Mouse (Mus musculus): ENCODE data around the gene Sufu. TPM values are rescaled to one million over a fixed set of nuclear protein-coding genes. Genes with fewer than 3 reads are reported as not detected.

Gene Sufu
- polyA plus RNA-seq, 1 experiment from 2014 or later = 33.2 TPM

DNA sequence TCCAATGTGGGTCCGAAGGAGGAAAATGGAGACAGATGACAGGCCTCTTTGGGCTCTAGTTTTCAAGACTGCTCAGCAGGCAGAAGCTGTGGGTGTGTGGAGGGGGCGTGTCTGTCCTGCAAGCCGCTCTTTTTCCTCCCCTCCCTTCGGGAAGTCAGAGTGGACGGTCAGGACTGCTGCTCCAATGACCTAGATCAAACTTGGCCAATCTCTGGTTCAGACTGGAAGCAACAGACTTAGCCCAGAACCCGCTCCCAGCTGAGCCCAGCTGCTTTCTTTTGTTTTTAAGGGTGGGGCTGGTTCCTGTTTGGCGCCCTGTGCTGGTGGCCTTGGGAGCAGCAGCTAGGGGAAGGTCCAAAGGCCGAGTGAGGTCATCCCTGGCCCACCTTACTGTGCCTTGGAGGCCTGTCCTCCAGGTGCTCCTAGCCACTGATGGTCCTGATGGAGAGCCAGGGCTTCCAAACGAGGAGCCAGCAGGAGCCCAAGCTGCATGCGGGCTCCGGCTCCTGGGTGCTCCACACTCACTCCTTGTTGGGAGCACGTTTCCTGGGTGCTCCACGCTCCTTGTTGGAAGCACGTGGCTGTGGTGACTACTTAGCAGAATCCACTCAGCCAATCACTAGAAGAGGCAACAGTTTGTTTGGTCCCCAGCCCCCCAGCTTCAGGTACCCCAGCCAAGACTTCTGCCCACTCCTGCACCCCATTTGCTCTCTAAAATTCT, 128.1 kb downstream of the Sufu start:
- no peak for ATAC-seq (ENCODE audit: low FRiP score)

DNA sequence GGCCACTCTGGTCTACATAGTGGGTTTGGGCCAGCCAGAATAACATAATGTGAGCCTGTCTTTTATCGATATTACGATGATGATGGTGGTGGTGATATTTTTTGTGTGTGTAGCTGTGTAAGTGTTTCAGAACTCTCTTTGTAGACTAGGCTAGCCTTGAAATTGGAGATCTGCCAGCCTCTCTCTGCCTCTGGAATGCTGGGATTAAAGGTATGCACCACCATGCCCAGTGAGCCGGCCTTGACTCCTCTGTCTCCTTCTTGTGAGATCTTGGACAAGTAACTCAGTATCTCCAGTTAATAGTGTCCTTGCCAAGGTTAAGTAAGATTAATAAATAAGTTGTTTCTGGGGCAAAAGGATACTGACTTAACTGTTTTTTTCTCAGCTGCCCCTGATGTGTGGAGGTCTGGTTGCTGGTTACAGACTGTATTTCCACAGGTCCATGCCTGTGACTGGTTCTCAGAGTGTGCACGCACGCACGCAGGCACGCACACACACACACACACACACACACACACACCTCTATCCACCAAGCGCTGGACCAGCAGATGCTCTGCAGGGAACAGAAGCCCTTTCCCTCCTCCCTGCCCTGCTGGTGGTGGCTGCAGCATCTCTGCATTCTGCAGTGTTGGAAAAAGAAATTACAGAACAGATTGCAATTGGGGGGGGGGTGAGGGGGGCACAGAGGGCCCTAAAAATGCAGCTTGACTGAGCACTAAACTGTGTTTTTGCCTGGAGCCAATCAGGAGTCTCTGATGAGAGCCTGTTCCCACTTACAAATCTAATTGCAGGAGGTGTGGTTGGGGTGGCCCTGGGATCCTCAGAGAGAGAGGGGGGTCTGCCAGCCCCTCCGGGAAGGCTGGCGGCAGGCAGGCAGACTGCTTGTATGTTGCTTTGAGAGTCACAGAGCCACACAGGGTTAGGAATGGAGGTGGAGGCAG, 129.3 kb downstream of the Sufu start:
- H3K4me2 ChIP-seq (replicated peaks; ENCODE audit: low read depth, low read length) = no peak overlapping the region
- no peak overlapping the region for H3K27ac ChIP-seq (ENCODE audit: low read depth, low read length)
- peak; percentile 21 for DNase-seq (ENCODE audit: low spot score)
- whole genome bisulfite sequencing = 42% methylated on average over 10 of the region's 10 CpGs
- peaks cover 49% of the 10 kb centered on the region for H3K4me1 ChIP-seq (replicated peaks; ENCODE audit: control insufficient read depth, insufficient read depth, low read length)
- H3K9ac ChIP-seq (ENCODE audit: low read depth, low read length) = no peak overlapping the region
- H3K9me3 ChIP-seq (ENCODE audit: control insufficient read depth, low read length) = no peaks in the 10 kb centered on the region
- ATAC-seq (ENCODE audit: low FRiP score) = no peak
- no peak overlapping the region for H3K4me3 ChIP-seq (ENCODE audit: low read depth, low read length)
- no peaks in the 10 kb centered on the region for H3K36me3 ChIP-seq (ENCODE audit: control insufficient read depth, insufficient read depth, low read length)
- no peaks in the 10 kb centered on the region for H3K27me3 ChIP-seq (ENCODE audit: control insufficient read depth, insufficient read depth, low read length)

More for the DNA sequence above, 128.1 kb downstream of the Sufu start:
- Histone ChIP-seq H3K9ac (ENCODE audit: low read depth, low read length) (0 out of 2 replicates have a peak overlapping the region, but pooled peaks have one; percentile 42), H3K4me1 (replicated peaks; ENCODE audit: control insufficient read depth, insufficient read depth, low read length) (peaks cover 38% of the 10 kb centered on the region), H3K9me3 (ENCODE audit: control insufficient read depth, low read length) (no peaks in the 10 kb centered on the region), H3K4me3 (ENCODE audit: low read depth, low read length) (no peak overlapping the region), H3K4me2 (replicated peaks; ENCODE audit: low read depth, low read length) (peak overlapping the region; percentile 34; the same call in 1 of the 2 replicates), H3K36me3 (ENCODE audit: control insufficient read depth, insufficient read depth, low read length) (no peaks in the 10 kb centered on the region), H3K27me3 (ENCODE audit: control insufficient read depth, insufficient read depth, low read length) (no peaks in the 10 kb centered on the region), H3K27ac (ENCODE audit: low read depth, low read length) (peak overlapping the region; percentile 75)
- 27% methylated on average over 14 of the region's 14 CpGs for WGBS
- DNase-seq (ENCODE audit: low spot score) = peak; percentile 52

DNA sequence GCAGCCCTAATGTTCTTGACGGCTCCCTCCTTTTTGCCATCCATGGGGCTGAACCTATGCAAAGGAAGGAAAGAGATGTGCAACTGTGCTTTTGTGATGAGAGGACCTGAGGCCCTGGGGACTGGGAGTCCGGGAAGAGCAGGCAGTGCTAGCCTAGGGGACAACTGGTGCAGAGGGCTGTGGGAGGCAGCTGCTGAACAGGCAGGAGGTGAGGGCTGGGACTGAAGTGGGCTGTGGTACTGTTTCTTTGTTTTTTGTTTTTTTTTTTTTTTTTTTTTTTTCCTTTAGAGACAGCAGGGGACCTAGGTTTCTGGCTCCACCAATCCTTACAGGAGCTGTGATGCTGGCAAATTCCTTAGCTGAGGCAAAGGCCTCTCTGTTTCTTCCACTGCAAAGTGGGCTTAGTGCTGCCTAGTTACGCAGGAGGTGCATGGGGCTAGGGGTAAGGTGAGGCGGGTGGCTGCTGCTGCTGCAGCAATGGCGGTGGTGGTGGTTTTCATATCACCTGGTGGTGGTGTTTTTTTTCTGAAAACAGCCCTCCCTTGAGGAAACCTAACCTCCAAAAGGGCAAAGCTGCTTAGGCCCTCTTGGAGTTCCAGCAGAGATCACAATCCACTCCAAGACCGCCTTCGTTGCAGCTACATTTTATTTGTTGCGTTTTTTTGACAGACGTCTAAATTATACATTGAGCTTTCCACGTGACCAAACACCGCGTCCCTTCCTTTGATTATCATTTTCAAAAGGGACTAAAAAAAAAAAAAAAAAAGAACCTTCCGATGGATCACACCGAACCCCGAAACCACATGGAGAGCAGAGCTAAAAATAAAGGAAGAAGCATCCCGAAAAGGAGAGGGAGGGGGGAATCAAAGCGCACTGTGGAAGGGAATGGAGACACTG, 131.2 kb downstream of the Sufu start:
- peak overlapping the region; percentile 16; the same call in 1 of the 2 replicates for H3K4me3 ChIP-seq (ENCODE audit: low read depth, low read length)
- peak overlapping the region; percentile 35; the same call in 1 of the 2 replicates for H3K9ac ChIP-seq (ENCODE audit: low read depth, low read length)
- peaks cover 61% of the 10 kb centered on the region for H3K4me1 ChIP-seq (replicated peaks; ENCODE audit: control insufficient read depth, insufficient read depth, low read length)
- H3K4me2 ChIP-seq (replicated peaks; ENCODE audit: low read depth, low read length) = peak overlapping the region; percentile 56
- DNase-seq (ENCODE audit: low spot score) (peak; percentile 26), ATAC-seq (ENCODE audit: low FRiP score) (no peak)
- WGBS = 8% methylated on average over 17 of the region's 17 CpGs
- peak overlapping the region; percentile 89 for H3K27ac ChIP-seq (ENCODE audit: low read depth, low read length)
- no peaks in the 10 kb centered on the region for H3K9me3 ChIP-seq (ENCODE audit: control insufficient read depth, low read length)
- H3K36me3 ChIP-seq (ENCODE audit: control insufficient read depth, insufficient read depth, low read length) = no peaks in the 10 kb centered on the region
- H3K27me3 ChIP-seq (ENCODE audit: control insufficient read depth, insufficient read depth, low read length) = no peaks in the 10 kb centered on the region

GRCm38 (mm10) chr19:46528529-46529213, 132.0 kb downstream of the Sufu start:
- Histone ChIP-seq H3K27ac (ENCODE audit: low read depth, low read length) (peak overlapping the region; percentile 89), H3K27me3 (ENCODE audit: control insufficient read depth, insufficient read depth, low read length) (no peaks in the 10 kb centered on the region), H3K4me1 (replicated peaks; ENCODE audit: control insufficient read depth, insufficient read depth, low read length) (peaks cover 61% of the 10 kb centered on the region), H3K9ac (ENCODE audit: low read depth, low read length) (peak overlapping the region; percentile 42), H3K9me3 (ENCODE audit: control insufficient read depth, low read length) (no peaks in the 10 kb centered on the region), H3K4me3 (ENCODE audit: low read depth, low read length) (peak overlapping the region; percentile 16; the same call in 1 of the 2 replicates), H3K4me2 (replicated peaks; ENCODE audit: low read depth, low read length) (peak overlapping the region; percentile 56), H3K36me3 (ENCODE audit: control insufficient read depth, insufficient read depth, low read length) (no peaks in the 10 kb centered on the region)
- WGBS = under 1% methylated on average over 20 of the region's 20 CpGs
- ATAC-seq (ENCODE audit: low FRiP score) = peak; percentile 75
- peak; percentile 71 for DNase-seq (ENCODE audit: low spot score)

DNA sequence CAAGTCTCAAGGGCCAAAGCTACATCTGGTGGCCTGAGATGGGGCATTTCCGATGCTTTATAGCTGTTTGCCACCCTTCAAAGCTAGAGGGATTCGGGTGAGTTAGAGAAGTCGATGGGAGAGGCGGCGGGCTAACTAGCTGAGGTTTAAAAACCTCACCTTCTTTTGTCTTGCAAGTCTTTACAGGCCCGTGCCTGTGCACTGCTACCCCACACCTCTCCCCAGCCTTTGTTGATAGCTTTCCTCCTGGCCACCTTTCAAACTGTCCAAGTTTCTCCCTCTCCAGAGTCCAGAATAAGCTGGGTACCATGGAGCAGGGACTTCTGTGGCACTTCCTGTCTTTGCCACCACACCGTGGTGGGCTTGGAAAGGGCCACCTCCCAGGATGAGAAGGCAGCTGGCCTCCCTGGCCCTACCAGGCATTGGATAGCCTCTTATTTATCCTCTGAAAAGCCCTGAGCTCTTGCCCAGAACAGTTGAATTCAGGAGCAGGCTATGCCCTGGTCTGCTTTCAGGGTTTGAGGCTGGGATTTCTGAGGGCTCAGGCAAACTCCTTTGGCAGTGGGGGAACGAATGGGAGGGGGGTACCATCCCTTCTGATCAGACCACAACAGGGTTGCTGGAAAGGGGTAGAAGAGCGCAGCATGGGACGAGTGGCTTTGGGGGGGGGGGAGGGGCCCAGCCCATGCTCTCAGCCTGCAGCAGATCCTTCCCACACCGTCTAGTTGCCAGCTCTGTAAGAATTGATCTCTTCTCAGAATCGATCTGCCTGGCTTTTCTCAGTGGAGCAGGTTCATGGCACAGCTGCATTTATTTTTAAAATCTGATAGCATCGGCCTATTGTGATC, 133.1 kb downstream of the Sufu start:
- Histone ChIP-seq H3K4me2 (replicated peaks; ENCODE audit: low read depth, low read length) (peak overlapping the region; percentile 56), H3K36me3 (ENCODE audit: control insufficient read depth, insufficient read depth, low read length) (no peaks in the 10 kb centered on the region), H3K27ac (ENCODE audit: low read depth, low read length) (peak overlapping the region; percentile 89), H3K9ac (ENCODE audit: low read depth, low read length) (peak overlapping the region; percentile 42), H3K4me1 (replicated peaks; ENCODE audit: control insufficient read depth, insufficient read depth, low read length) (peaks cover 56% of the 10 kb centered on the region), H3K4me3 (ENCODE audit: low read depth, low read length) (no peak overlapping the region), H3K9me3 (ENCODE audit: control insufficient read depth, low read length) (no peaks in the 10 kb centered on the region), H3K27me3 (ENCODE audit: control insufficient read depth, insufficient read depth, low read length) (no peaks in the 10 kb centered on the region)
- DNase-seq (ENCODE audit: low spot score) (peak; percentile 43), ATAC-seq (ENCODE audit: low FRiP score) (no peak)
- WGBS = 6% methylated on average over 13 of the region's 13 CpGs

- peaks cover 54% of the 10 kb centered on the region for H3K4me1 ChIP-seq (replicated peaks; ENCODE audit: control insufficient read depth, insufficient read depth, low read length)
- DNase-seq (ENCODE audit: low spot score) = peak; percentile 31
- WGBS = 5% methylated on average over 8 of the region's 8 CpGs
These were observed 133.8 kb downstream of the Sufu start for GRCm38 (mm10) chr19:46530449-46530990.

More at GRCm38 (mm10) chr19:46530449-46530990, 133.8 kb downstream of the Sufu start:
- no peak for ATAC-seq (ENCODE audit: low FRiP score)
- Histone ChIP-seq H3K4me2 (replicated peaks; ENCODE audit: low read depth, low read length) (no peak overlapping the region), H3K27me3 (ENCODE audit: control insufficient read depth, insufficient read depth, low read length) (no peaks in the 10 kb centered on the region), H3K9me3 (ENCODE audit: control insufficient read depth, low read length) (no peaks in the 10 kb centered on the region), H3K4me3 (ENCODE audit: low read depth, low read length) (no peak overlapping the region), H3K9ac (ENCODE audit: low read depth, low read length) (peak overlapping the region; percentile 25; the same call in 1 of the 2 replicates), H3K36me3 (ENCODE audit: control insufficient read depth, insufficient read depth, low read length) (no peaks in the 10 kb centered on the region), H3K27ac (ENCODE audit: low read depth, low read length) (peak overlapping the region; percentile 89)

All from hindbrain, embryonic 11.5 days (tissue).